Mouse (Mus musculus) splenic B cell, adult 2 months (primary cell): Measurements from ENCODE around the gene Trmt10a.
"Not testable (repeated sequence)": the region's sequence is repeated elsewhere in the genome, so short reads cannot be mapped to it uniquely, and the experiment has no call there.

Source experiments
- DNase-seq: peaks from one replicate; pipeline ENCODE4 v3.0.0-alpha.2; 2011; ENCODE audit warnings: low read depth, low spot score
- H3K27me3 ChIP-seq: 2 replicates; pipeline ENCODE4 v1.6.1; 2012; ENCODE audit warnings: mild to moderate bottlenecking, low read length, moderate library complexity, mixed read lengths; ENCODE audit not compliant: control insufficient read depth, poor library complexity, insufficient read depth, severe bottlenecking
- H3K36me3 ChIP-seq: 2 replicates; pipeline ENCODE4 v1.6.1; 2012; ENCODE audit warnings: mild to moderate bottlenecking, low read length, moderate library complexity, mixed read lengths; ENCODE audit not compliant: control insufficient read depth, poor library complexity, insufficient read depth, severe bottlenecking

Trmt10a gene

GRCm38 (mm10) chr3:138119444-138120105 is 23.7 kb upstream of the Trmt10a start:
- Histone ChIP-seq H3K36me3 (no peaks in the 10 kb centered on the region), H3K27me3 (no peaks in the 10 kb centered on the region)
- no peak for DNase-seq

- H3K36me3 ChIP-seq = no peaks in the 10 kb centered on the region
- H3K27me3 ChIP-seq = no peaks in the 10 kb centered on the region
- DNase-seq = no peak
Observed at GRCm38 (mm10) chr3:138121461-138121860, 21.8 kb upstream of the Trmt10a start.

DNA sequence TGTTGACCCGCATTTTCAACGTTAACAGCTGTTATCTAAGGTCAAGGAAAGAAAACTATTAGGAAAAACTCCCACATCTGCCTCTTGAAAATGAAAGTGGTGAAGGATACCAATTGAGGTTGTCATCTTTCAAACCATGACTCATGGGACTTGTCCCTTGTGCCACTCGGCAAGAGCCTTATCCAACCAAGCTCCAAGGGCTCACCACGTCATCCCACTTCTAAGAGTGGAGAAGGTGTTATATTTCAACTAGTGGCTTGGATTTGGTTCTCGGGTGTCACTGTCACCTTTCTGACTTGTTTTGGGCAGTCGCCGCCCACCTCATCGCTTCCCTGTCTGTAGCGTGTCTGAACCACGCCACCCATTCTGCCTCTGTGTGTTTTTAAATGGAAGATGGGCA is 19.4 kb upstream of the Trmt10a start:
- H3K27me3 ChIP-seq = no peaks in the 10 kb centered on the region
- H3K36me3 ChIP-seq = no peaks in the 10 kb centered on the region
- DNase-seq = no peak

- Histone ChIP-seq H3K27me3 (no peaks in the 10 kb centered on the region), H3K36me3 (no peaks in the 10 kb centered on the region)
- no peak for DNase-seq
Observed at GRCm38 (mm10) chr3:138129110-138129509, 14.1 kb upstream of the Trmt10a start.

- Histone ChIP-seq H3K27me3 (no peaks in the 10 kb centered on the region), H3K36me3 (no peaks in the 10 kb centered on the region)
- no peak for DNase-seq
Observed at GRCm38 (mm10) chr3:138130692-138131091, 12.6 kb upstream of the Trmt10a start.

- H3K27me3 ChIP-seq = no peaks in the 10 kb centered on the region
- DNase-seq = no peak
- no peaks in the 10 kb centered on the region for H3K36me3 ChIP-seq
Observed at GRCm38 (mm10) chr3:138131168-138131567, 12.1 kb upstream of the Trmt10a start.

GRCm38 (mm10) chr3:138133463-138133862 is 9.8 kb upstream of the Trmt10a start:
- DNase-seq = no peak
- H3K27me3 ChIP-seq = no peaks in the 10 kb centered on the region

GRCm38 (mm10) chr3:138133916-138134315 is 9.3 kb upstream of the Trmt10a start:
- Histone ChIP-seq H3K27me3 (no peaks in the 10 kb centered on the region), H3K36me3 (no peaks in the 10 kb centered on the region)
- DNase-seq = no peak

More at GRCm38 (mm10) chr3:138133463-138133862, 9.8 kb upstream of the Trmt10a start:
- no peaks in the 10 kb centered on the region for H3K36me3 ChIP-seq

- no peaks in the 10 kb centered on the region for H3K27me3 ChIP-seq
- no peak for DNase-seq
Observed at GRCm38 (mm10) chr3:138134528-138134927, 8.7 kb upstream of the Trmt10a start.

GRCm38 (mm10) chr3:138138146-138138545 is 5.1 kb upstream of the Trmt10a start:
- peak; percentile 14 for DNase-seq
- not testable (repeated sequence) for H3K27me3 ChIP-seq, H3K36me3 ChIP-seq

More at GRCm38 (mm10) chr3:138134528-138134927, 8.7 kb upstream of the Trmt10a start:
- no peaks in the 10 kb centered on the region for H3K36me3 ChIP-seq

GRCm38 (mm10) chr3:138139663-138140062 is 3.6 kb upstream of the Trmt10a start:
- Histone ChIP-seq H3K36me3 (no peaks in the 10 kb centered on the region), H3K27me3 (no peaks in the 10 kb centered on the region)
- no peak for DNase-seq

- DNase-seq = no peak
- H3K27me3 ChIP-seq = no peaks in the 10 kb centered on the region
Observed at GRCm38 (mm10) chr3:138142052-138142732, 1.1 kb upstream of the Trmt10a start.

DNA sequence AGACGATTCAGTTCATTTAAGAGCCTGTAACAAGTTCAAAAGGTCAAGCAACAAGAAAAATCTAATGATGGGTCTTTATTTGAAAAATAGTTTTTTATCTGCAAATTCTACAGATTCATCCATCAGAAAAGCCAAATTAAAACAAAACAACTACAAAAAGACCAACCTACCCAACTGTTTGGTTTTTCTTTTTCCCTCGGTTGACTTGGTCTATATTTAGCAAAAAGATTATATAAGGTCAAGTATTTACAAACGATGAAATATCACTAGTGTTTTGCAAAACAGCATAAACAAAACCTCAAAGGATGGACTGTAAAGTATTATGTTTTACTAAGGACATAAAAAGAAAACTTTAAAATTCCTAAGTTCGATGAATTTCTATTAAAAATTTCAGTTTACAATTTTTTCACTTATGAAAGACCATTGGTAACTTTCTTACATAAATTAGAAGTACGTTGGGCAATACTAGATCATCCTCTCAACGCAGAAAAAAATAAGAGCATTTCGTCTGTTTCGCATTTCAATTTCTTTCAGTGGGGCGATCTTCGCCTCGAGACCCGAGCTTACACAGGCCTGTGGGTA is 424 bp upstream of the Trmt10a start:
- H3K36me3 ChIP-seq = no peaks in the 10 kb centered on the region
- no peak for DNase-seq

More at GRCm38 (mm10) chr3:138142052-138142732, 1.1 kb upstream of the Trmt10a start:
- no peaks in the 10 kb centered on the region for H3K36me3 ChIP-seq

DNA sequence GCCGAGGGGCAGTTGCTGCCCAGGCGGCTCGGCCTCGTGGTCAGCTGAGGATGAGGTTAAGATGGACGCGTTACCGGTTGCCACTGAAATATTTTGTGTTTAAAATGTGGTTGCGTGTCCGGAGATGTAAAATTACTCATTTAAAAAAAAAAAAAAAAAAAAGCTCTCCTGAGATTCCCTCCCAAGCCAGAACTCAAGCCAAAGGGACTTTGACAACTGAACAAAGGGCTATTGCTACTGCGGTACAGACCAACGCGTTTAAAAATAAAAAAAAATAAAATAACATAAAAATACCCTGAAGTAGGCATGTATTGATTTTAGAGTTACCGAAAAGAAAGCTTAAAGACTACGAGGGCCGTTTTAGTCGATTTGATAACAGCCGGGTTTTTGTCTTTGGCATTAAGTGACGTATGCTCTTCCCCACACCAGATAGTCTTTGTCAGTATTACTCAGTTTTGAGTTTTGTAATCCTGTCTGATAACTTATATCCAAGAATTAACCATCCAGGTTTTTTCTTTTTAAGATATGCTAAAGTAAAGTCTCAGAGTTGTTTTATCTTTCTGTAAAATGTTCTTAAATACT is 903 bp downstream of the Trmt10a start:
- Histone ChIP-seq H3K27me3 (no peaks in the 10 kb centered on the region), H3K36me3 (no peaks in the 10 kb centered on the region)
- peak; percentile 52 for DNase-seq

More for the DNA sequence above, 424 bp upstream of the Trmt10a start:
- H3K27me3 ChIP-seq = no peaks in the 10 kb centered on the region

- Histone ChIP-seq H3K36me3 (no peaks in the 10 kb centered on the region), H3K27me3 (no peaks in the 10 kb centered on the region)
- peak; percentile 90 for DNase-seq
Observed at GRCm38 (mm10) chr3:138144642-138145171, 1.5 kb downstream of the Trmt10a start, which contains the start of gene Mttp. Mttp (minus strand) TSS chr3:138144968.
